Mouse (Mus musculus) kidney, postnatal 0 days (tissue): ENCODE measurements at regions not wholly inside any gene's neighbourhood (a gene's known extent, or its start where the extent isn't known, plus 50 kb on each side); places are given as distances from the start of the nearest gene placed in this dataset.

ENCODE experiments used
- ATAC-seq: fragments of 200-750 bp; cut with Nextera tagmentation; replicated peaks from 2 replicates; pipeline ENCODE4 v1.8.0; 2017; ENCODE audit warnings: low read depth, moderate number of reproducible peaks, moderate TSS enrichment, moderate library complexity; ENCODE audit not compliant: low FRiP score
- DNase-seq: peaks from one replicate; pipeline ENCODE4 v3.0.0-alpha.2; 2016; ENCODE audit warnings: low spot score
- H3K27ac ChIP-seq: fragments of 300-500 bp; sonication (generic); 2 replicates; pipeline ENCODE4 v1.5.1; 2014; ENCODE audit warnings: mild to moderate bottlenecking
- H3K27me3 ChIP-seq: fragments of 300-500 bp; sonication (generic); 2 replicates; pipeline ENCODE4 v1.6.1; 2014; ENCODE audit warnings: low read length, mixed read lengths; ENCODE audit not compliant: insufficient read depth
- H3K36me3 ChIP-seq: fragments of 300-500 bp; sonication (generic); 2 replicates; pipeline ENCODE4 v1.6.1; 2014; ENCODE audit warnings: low read length, mixed read lengths; ENCODE audit not compliant: insufficient read depth
- H3K4me1 ChIP-seq: fragments of 300-500 bp; sonication (generic); replicated peaks from 2 replicates; pipeline ENCODE4 v1.6.1; 2014; ENCODE audit warnings: antibody characterized with exemption, low read length, mixed read lengths; ENCODE audit not compliant: insufficient read depth
- H3K4me2 ChIP-seq: fragments of 300-500 bp; sonication (generic); 2 replicates; pipeline ENCODE4 v1.6.1; 2014; ENCODE audit warnings: mild to moderate bottlenecking, low read length, moderate library complexity, mixed read lengths
- H3K4me3 ChIP-seq: fragments of 300-500 bp; sonication (generic); replicated peaks from 2 replicates; pipeline ENCODE4 v1.5.1; 2014; ENCODE audit warnings: low read depth, low read length
- H3K9ac ChIP-seq: fragments of 300-500 bp; sonication (generic); 2 replicates; pipeline ENCODE4 v1.6.1; 2014; ENCODE audit warnings: low read depth, low read length
- H3K9me3 ChIP-seq: fragments of 300-500 bp; sonication (generic); replicated peaks from 2 replicates; pipeline ENCODE4 v1.6.1; 2016; ENCODE audit warnings: low read length, inconsistent platforms, mixed read lengths
- CTCF ChIP-seq: IDR thresholded peaks from 2 replicates; pipeline ENCODE4 v1.5.1; 2016; ENCODE audit warnings: antibody characterized with exemption, low read depth, mild to moderate bottlenecking, moderate library complexity
- WGBS: fragments of 180-500 bp; shearing (Covaris S2); extraction: QIAGEN DNeasy Blood & Tissue Kit; methylation state at CpG from one replicate; pipeline ENCODE4 v1.1.7; 2014; 5-methylcytosine and 5-hydroxymethylcytosine counted together

GRCm38 (mm10) chr4:10197245-10197943 is 676.9 kb upstream of the 2610301B20Rik start:
- H3K36me3 ChIP-seq = no peaks in the 10 kb centered on the region
- no peak for ATAC-seq
- H3K4me3 ChIP-seq = no peak overlapping the region
- TF ChIP-seq CTCF = no peak
- 89% methylated on average over 1 of the region's 1 CpGs for WGBS
- H3K4me2 ChIP-seq = no peak overlapping the region
- H3K4me1 ChIP-seq = no peaks in the 10 kb centered on the region
- H3K9me3 ChIP-seq = no peaks in the 10 kb centered on the region
- H3K9ac ChIP-seq = no peak overlapping the region
- peak; percentile 65 for DNase-seq
- H3K27ac ChIP-seq = no peak overlapping the region
- H3K27me3 ChIP-seq = no peaks in the 10 kb centered on the region

GRCm38 (mm10) chr4:10201835-10202234 is 672.5 kb upstream of the 2610301B20Rik start:
- Histone ChIP-seq H3K9ac (no peak overlapping the region), H3K27me3 (no peaks in the 10 kb centered on the region), H3K4me3 (no peak overlapping the region), H3K9me3 (no peaks in the 10 kb centered on the region), H3K4me1 (no peaks in the 10 kb centered on the region), H3K4me2 (no peak overlapping the region), H3K36me3 (no peaks in the 10 kb centered on the region), H3K27ac (no peak overlapping the region)
- DNase-seq (peak; percentile 12), ATAC-seq (no peak)
- TF ChIP-seq CTCF = peak; percentile 51
- WGBS = 35% methylated on average over 3 of the region's 3 CpGs

- no peaks in the 10 kb centered on the region for H3K27me3 ChIP-seq
- no peak for TF ChIP-seq CTCF
- no peak overlapping the region for H3K27ac ChIP-seq
- H3K4me2 ChIP-seq = no peak overlapping the region
- no peak for DNase-seq
- WGBS = 93% methylated on average over 1 of the region's 1 CpGs
- H3K9ac ChIP-seq = no peak overlapping the region
- no peak overlapping the region for H3K4me3 ChIP-seq
- no peaks in the 10 kb centered on the region for H3K4me1 ChIP-seq
- no peaks in the 10 kb centered on the region for H3K9me3 ChIP-seq
- no peaks in the 10 kb centered on the region for H3K36me3 ChIP-seq
- ATAC-seq = no peak
These were observed 670.1 kb upstream of the 2610301B20Rik start for GRCm38 (mm10) chr4:10204224-10204623.

GRCm38 (mm10) chr4:10209324-10209923 is 664.9 kb upstream of the 2610301B20Rik start:
- DNase-seq = no peak
- no peak for ATAC-seq
- Histone ChIP-seq H3K36me3 (no peaks in the 10 kb centered on the region), H3K4me1 (no peaks in the 10 kb centered on the region), H3K4me3 (no peak overlapping the region), H3K4me2 (no peak overlapping the region), H3K9ac (no peak overlapping the region), H3K27ac (no peak overlapping the region), H3K27me3 (no peaks in the 10 kb centered on the region), H3K9me3 (no peaks in the 10 kb centered on the region)
- 62% methylated on average over 4 of the region's 4 CpGs for WGBS
- no peak for TF ChIP-seq CTCF

- Histone ChIP-seq H3K9ac (no peak overlapping the region), H3K36me3 (no peaks in the 10 kb centered on the region), H3K4me1 (no peaks in the 10 kb centered on the region), H3K4me2 (no peak overlapping the region), H3K4me3 (no peak overlapping the region), H3K27ac (no peak overlapping the region), H3K9me3 (no peaks in the 10 kb centered on the region), H3K27me3 (no peaks in the 10 kb centered on the region)
- DNase-seq = no peak
- 87% methylated on average over 4 of the region's 4 CpGs for WGBS
- ATAC-seq = no peak
- no peak for TF ChIP-seq CTCF
These were observed 663.0 kb upstream of the 2610301B20Rik start for GRCm38 (mm10) chr4:10211303-10211702.

- H3K9me3 ChIP-seq = no peaks in the 10 kb centered on the region
- H3K9ac ChIP-seq = no peak overlapping the region
- DNase-seq (no peak), ATAC-seq (no peak)
- no peak overlapping the region for H3K4me2 ChIP-seq
- no peak for TF ChIP-seq CTCF
- 88% methylated on average over 5 of the region's 5 CpGs for WGBS
- no peaks in the 10 kb centered on the region for H3K27me3 ChIP-seq
- no peaks in the 10 kb centered on the region for H3K36me3 ChIP-seq
- no peaks in the 10 kb centered on the region for H3K4me1 ChIP-seq
- no peak overlapping the region for H3K27ac ChIP-seq
- no peak overlapping the region for H3K4me3 ChIP-seq
These were observed 639.0 kb upstream of the 2610301B20Rik start for GRCm38 (mm10) chr4:10235324-10235723.
